Mouse (Mus musculus) large intestine, adult 2 months (tissue): ENCODE measurements at regions not wholly inside any gene's neighbourhood (a gene's known extent, or its start where the extent isn't known, plus 50 kb on each side); places are given as distances from the start of the nearest gene placed in this dataset.
A peak's percentile ranks its signal among the peaks of the same experiment; 100 is the strongest.

Experiments used
- DNase-seq: peaks from one replicate; pipeline ENCODE4 v3.0.0-alpha.2; 2012; ENCODE audit warnings: low read depth, low spot score
- WGBS: fragments of 180-500 bp; shearing (Covaris S2); methylation state at CpG from one replicate; pipeline ENCODE4 v1.1.7; 2018; 5-methylcytosine and 5-hydroxymethylcytosine counted together

GRCm38 (mm10) chr1:55887386-55887785 lies 481.7 kb downstream of the Plcl1 start:
- no peak for DNase-seq
- 28% methylated on average over 7 of the region's 7 CpGs for WGBS

GRCm38 (mm10) chr1:55888711-55889366 lies 483.1 kb downstream of the Plcl1 start:
- DNase-seq: no peak

GRCm38 (mm10) chr1:55890511-55891151 lies 484.9 kb downstream of the Plcl1 start:
- 21% methylated on average over 15 of the region's 15 CpGs for WGBS
- no peak for DNase-seq

More at GRCm38 (mm10) chr1:55888711-55889366, 483.1 kb downstream of the Plcl1 start:
- WGBS: 19% methylated on average over 17 of the region's 17 CpGs

- 37% methylated on average over 10 of the region's 10 CpGs for WGBS
- DNase-seq: no peak
Observed at GRCm38 (mm10) chr1:55891894-55892293, 486.2 kb downstream of the Plcl1 start.

GRCm38 (mm10) chr1:55897572-55897971 lies 491.9 kb downstream of the Plcl1 start:
- WGBS: 31% methylated on average over 2 of the region's 2 CpGs
- DNase-seq: no peak

GRCm38 (mm10) chr1:55898031-55898430 lies 492.3 kb downstream of the Plcl1 start:
- no peak for DNase-seq
- 6% methylated on average over 3 of the region's 3 CpGs for WGBS

- WGBS: 76% methylated on average over 3 of the region's 3 CpGs
- DNase-seq: no peak
Observed at GRCm38 (mm10) chr1:55900033-55900432, 494.3 kb downstream of the Plcl1 start.

GRCm38 (mm10) chr1:55903177-55903576 lies 497.5 kb downstream of the Plcl1 start:
- no peak for DNase-seq
- 24% methylated on average over 3 of the region's 3 CpGs for WGBS

- DNase-seq: no peak
- 23% methylated on average over 2 of the region's 2 CpGs for WGBS
Observed at GRCm38 (mm10) chr1:55904571-55904970, 498.9 kb downstream of the Plcl1 start.

GRCm38 (mm10) chr1:55905232-55905631 lies 499.5 kb downstream of the Plcl1 start:
- no peak for DNase-seq
- 93% methylated on average over 4 of the region's 4 CpGs for WGBS

- DNase-seq: no peak
- WGBS: 89% methylated on average over 2 of the region's 2 CpGs
Observed at GRCm38 (mm10) chr1:55910024-55910423, 504.3 kb downstream of the Plcl1 start.

GRCm38 (mm10) chr1:55914284-55914683 lies 508.6 kb downstream of the Plcl1 start:
- DNase-seq: no peak
- 85% methylated on average over 3 of the region's 3 CpGs for WGBS

GRCm38 (mm10) chr1:55915940-55916339 lies 510.2 kb downstream of the Plcl1 start:
- WGBS: 75% methylated on average over 11 of the region's 11 CpGs
- no peak for DNase-seq

- DNase-seq: no peak
Observed at GRCm38 (mm10) chr1:55919516-55919915, 513.8 kb downstream of the Plcl1 start.

- DNase-seq: no peak
- WGBS: 59% methylated on average over 3 of the region's 3 CpGs
Observed at GRCm38 (mm10) chr1:55946786-55947549, 541.2 kb downstream of the Plcl1 start.

- no peak for DNase-seq
- WGBS: 50% methylated on average over 5 of the region's 5 CpGs
Observed at GRCm38 (mm10) chr1:55947618-55948283, 542.0 kb downstream of the Plcl1 start.

GRCm38 (mm10) chr1:55949606-55950005 lies 543.9 kb downstream of the Plcl1 start:
- WGBS: 88% methylated on average over 4 of the region's 4 CpGs
- no peak for DNase-seq

GRCm38 (mm10) chr1:55957804-55958445 lies 552.2 kb downstream of the Plcl1 start:
- DNase-seq: no peak
- WGBS: 86% methylated on average over 11 of the region's 11 CpGs

GRCm38 (mm10) chr1:55960291-55960690 lies 554.6 kb downstream of the Plcl1 start:
- DNase-seq: peak; percentile 74
- WGBS: 11% methylated on average over 6 of the region's 6 CpGs

GRCm38 (mm10) chr1:55963867-55964266 lies 558.1 kb downstream of the Plcl1 start:
- WGBS: 24% methylated on average over 5 of the region's 5 CpGs
- peak; percentile 51 for DNase-seq
